Mouse (Mus musculus): Measurements from ENCODE around the gene Rbpjl. TPM values are rescaled to one million over a fixed set of nuclear protein-coding genes. Genes with fewer than 3 reads are reported as not detected.

Gene Rbpjl
- polyA plus RNA-seq, 2 experiments: 0.45 to 2.7 TPM

GRCm38 (mm10) chr2:164426952-164427351 is 24.0 kb downstream of the Rbpjl start:
- H3K9me3 ChIP-seq (ENCODE audit: control insufficient read depth, low read length): no peaks in the 10 kb centered on the region
- H3K4me1 ChIP-seq (ENCODE audit: control insufficient read depth, insufficient read depth, low read length): peaks cover 21% of the 10 kb centered on the region
- H3K4me3 ChIP-seq (replicated peaks; ENCODE audit: low read length): no peak overlapping the region
- 84% methylated on average over 5 of the region's 5 CpGs for WGBS
- no peaks in the 10 kb centered on the region for H3K27me3 ChIP-seq (ENCODE audit: control insufficient read depth, insufficient read depth, low read length)
- no peak for ATAC-seq (ENCODE audit: low FRiP score, low read depth)
- no peak for DNase-seq (ENCODE audit: low spot score)
- TF ChIP-seq POLR2A (IDR thresholded peaks at IDR 0.05; ENCODE audit: borderline replicate concordance, extremely low read depth, insufficient read depth, insufficient read length): no peak
- peaks cover 57% of the 10 kb centered on the region for H3K36me3 ChIP-seq (ENCODE audit: control insufficient read depth, insufficient read depth, low read length)
- H3K27ac ChIP-seq (replicated peaks; ENCODE audit: low read depth, low read length): no peak overlapping the region
- H3K9ac ChIP-seq (ENCODE audit: low read depth, low read length, severe bottlenecking): no peak overlapping the region
- no peak overlapping the region for H3K4me2 ChIP-seq (replicated peaks; ENCODE audit: low read depth, low read length, severe bottlenecking)

DNA sequence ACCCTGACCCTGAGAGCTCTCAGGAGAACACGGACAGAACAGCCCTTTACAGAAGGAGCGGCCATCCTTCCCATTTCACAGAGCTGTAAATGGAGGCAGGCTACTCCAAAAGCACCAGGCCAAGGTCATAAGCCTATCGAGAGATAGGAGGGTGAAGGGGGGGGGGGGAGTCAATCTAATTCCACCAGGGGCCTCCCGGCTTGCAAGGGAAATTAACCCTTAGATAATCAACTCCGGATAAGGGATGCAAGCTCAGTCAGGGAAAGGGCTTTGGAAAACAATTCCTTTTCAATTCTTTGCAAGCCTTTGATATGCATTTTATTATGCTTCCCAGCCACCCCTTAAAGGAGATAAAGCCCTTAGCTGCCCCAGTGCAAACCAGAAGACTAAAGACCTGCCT is 25.5 kb downstream of the Rbpjl start:
- Histone ChIP-seq H3K4me3 (replicated peaks; ENCODE audit: low read length) (no peak overlapping the region), H3K4me1 (ENCODE audit: control insufficient read depth, insufficient read depth, low read length) (peaks cover 31% of the 10 kb centered on the region), H3K4me2 (replicated peaks; ENCODE audit: low read depth, low read length, severe bottlenecking) (no peak overlapping the region), H3K36me3 (ENCODE audit: control insufficient read depth, insufficient read depth, low read length) (peaks cover 53% of the 10 kb centered on the region), H3K9me3 (ENCODE audit: control insufficient read depth, low read length) (no peaks in the 10 kb centered on the region), H3K27me3 (ENCODE audit: control insufficient read depth, insufficient read depth, low read length) (no peaks in the 10 kb centered on the region), H3K27ac (replicated peaks; ENCODE audit: low read depth, low read length) (no peak overlapping the region), H3K9ac (ENCODE audit: low read depth, low read length, severe bottlenecking) (no peak overlapping the region)
- no peak for TF ChIP-seq POLR2A (IDR thresholded peaks at IDR 0.05; ENCODE audit: borderline replicate concordance, extremely low read depth, insufficient read depth, insufficient read length)
- whole genome bisulfite sequencing: 36% methylated on average over 5 of the region's 5 CpGs
- ATAC-seq (ENCODE audit: low FRiP score, low read depth): no peak
- no peak for DNase-seq (ENCODE audit: low spot score)

GRCm38 (mm10) chr2:164429881-164430615 is 27.1 kb downstream of the Rbpjl start:
- peaks cover 46% of the 10 kb centered on the region for H3K4me1 ChIP-seq (ENCODE audit: control insufficient read depth, insufficient read depth, low read length)
- no peak overlapping the region for H3K4me3 ChIP-seq (replicated peaks; ENCODE audit: low read length)
- H3K4me2 ChIP-seq (replicated peaks; ENCODE audit: low read depth, low read length, severe bottlenecking): 0 out of 2 replicates have a peak overlapping the region, but pooled peaks have one; percentile 7
- no peaks in the 10 kb centered on the region for H3K9me3 ChIP-seq (ENCODE audit: control insufficient read depth, low read length)
- DNase-seq (ENCODE audit: low spot score) (no peak), ATAC-seq (ENCODE audit: low FRiP score, low read depth) (no peak)
- 0 out of 2 replicates have a peak overlapping the region, but pooled peaks have one; percentile 26 for H3K27ac ChIP-seq (replicated peaks; ENCODE audit: low read depth, low read length)
- peaks cover 41% of the 10 kb centered on the region for H3K36me3 ChIP-seq (ENCODE audit: control insufficient read depth, insufficient read depth, low read length)
- 48% methylated on average over 15 of the region's 15 CpGs for WGBS
- H3K9ac ChIP-seq (ENCODE audit: low read depth, low read length, severe bottlenecking): no peak overlapping the region
- no peak for TF ChIP-seq POLR2A (IDR thresholded peaks at IDR 0.05; ENCODE audit: borderline replicate concordance, extremely low read depth, insufficient read depth, insufficient read length)
- H3K27me3 ChIP-seq (ENCODE audit: control insufficient read depth, insufficient read depth, low read length): no peaks in the 10 kb centered on the region

- no peak for TF ChIP-seq POLR2A (IDR thresholded peaks at IDR 0.05; ENCODE audit: borderline replicate concordance, extremely low read depth, insufficient read depth, insufficient read length)
- Histone ChIP-seq H3K4me3 (replicated peaks; ENCODE audit: low read length) (no peak overlapping the region), H3K27me3 (ENCODE audit: control insufficient read depth, insufficient read depth, low read length) (no peaks in the 10 kb centered on the region), H3K36me3 (ENCODE audit: control insufficient read depth, insufficient read depth, low read length) (peaks cover 35% of the 10 kb centered on the region), H3K4me1 (ENCODE audit: control insufficient read depth, insufficient read depth, low read length) (peaks cover 53% of the 10 kb centered on the region), H3K4me2 (replicated peaks; ENCODE audit: low read depth, low read length, severe bottlenecking) (peak overlapping the region; percentile 7; the same call in 1 of the 2 replicates), H3K9ac (ENCODE audit: low read depth, low read length, severe bottlenecking) (no peak overlapping the region), H3K27ac (replicated peaks; ENCODE audit: low read depth, low read length) (0 out of 2 replicates have a peak overlapping the region, but pooled peaks have one; percentile 26), H3K9me3 (ENCODE audit: control insufficient read depth, low read length) (no peaks in the 10 kb centered on the region)
- 6% methylated on average over 7 of the region's 7 CpGs for WGBS
- 0 out of 2 replicates have a peak, but pooled peaks have one; percentile 32 for ATAC-seq (ENCODE audit: low FRiP score, low read depth)
- DNase-seq (ENCODE audit: low spot score): no peak
Measured at GRCm38 (mm10) chr2:164430697-164431096, 27.8 kb downstream of the Rbpjl start.

GRCm38 (mm10) chr2:164431676-164432465 is 28.9 kb downstream of the Rbpjl start:
- no peak overlapping the region for H3K27ac ChIP-seq (replicated peaks; ENCODE audit: low read depth, low read length)
- no peak for TF ChIP-seq POLR2A (IDR thresholded peaks at IDR 0.05; ENCODE audit: borderline replicate concordance, extremely low read depth, insufficient read depth, insufficient read length)
- no peak overlapping the region for H3K4me2 ChIP-seq (replicated peaks; ENCODE audit: low read depth, low read length, severe bottlenecking)
- DNase-seq (ENCODE audit: low spot score) (no peak), ATAC-seq (ENCODE audit: low FRiP score, low read depth) (no peak)
- H3K4me3 ChIP-seq (replicated peaks; ENCODE audit: low read length): no peak overlapping the region
- WGBS: 67% methylated on average over 9 of the region's 9 CpGs
- H3K4me1 ChIP-seq (ENCODE audit: control insufficient read depth, insufficient read depth, low read length): peaks cover 65% of the 10 kb centered on the region
- no peaks in the 10 kb centered on the region for H3K27me3 ChIP-seq (ENCODE audit: control insufficient read depth, insufficient read depth, low read length)
- H3K9ac ChIP-seq (ENCODE audit: low read depth, low read length, severe bottlenecking): no peak overlapping the region
- H3K9me3 ChIP-seq (ENCODE audit: control insufficient read depth, low read length): no peaks in the 10 kb centered on the region
- H3K36me3 ChIP-seq (ENCODE audit: control insufficient read depth, insufficient read depth, low read length): peaks cover 23% of the 10 kb centered on the region

Measured in limb, embryonic 14.5 days (tissue).